Mouse (Mus musculus) cortical plate, adult 2 months (tissue): Measurements from ENCODE around the gene Npas3. TPM values are rescaled to one million over a fixed set of nuclear protein-coding genes. Genes with fewer than 3 reads are reported as not detected.
A peak's percentile ranks its signal among the peaks of the same experiment; 100 is the strongest.

Experiments
- H3K27ac ChIP-seq: fragments of 200-500 bp; 2 replicates; pipeline ENCODE4 v1.5.1; 2012; ENCODE audit warnings: low read length, control low read depth, inconsistent platforms; ENCODE audit not compliant: insufficient read depth
- H3K4me1 ChIP-seq: fragments of 200-500 bp; 2 replicates; pipeline ENCODE4 v1.6.1; 2011; ENCODE audit warnings: low read length; ENCODE audit not compliant: control insufficient read depth, insufficient read depth
- H3K4me3 ChIP-seq: fragments of 200-500 bp; 2 replicates; pipeline ENCODE4 v1.5.1; 2011; ENCODE audit warnings: mild to moderate bottlenecking, low read length, control low read depth; ENCODE audit not compliant: insufficient read depth
- CTCF ChIP-seq: fragments of 200-500 bp; IDR thresholded peaks from 2 replicates; pipeline ENCODE4 v1.5.1; 2011; ENCODE audit warnings: mild to moderate bottlenecking, control low read depth, low read length; ENCODE audit not compliant: insufficient read depth; ENCODE audit errors: extremely low read depth
- POLR2A ChIP-seq: fragments of 200-500 bp; IDR thresholded peaks from 2 replicates; pipeline ENCODE4 v1.6.1; 2011; ENCODE audit warnings: mild to moderate bottlenecking, low read length, control low read depth; ENCODE audit not compliant: insufficient read depth; ENCODE audit errors: extremely low read depth
- polyA plus RNA-seq: library from polyadenylated mRNA; depleted of rRNA; stranded (reverse); fragments of >200 nt; gene quantifications from 2 replicates; pipeline ENCODE4 v1.2.3, GENCODE M21; 2012

The Npas3 gene
- polyA plus RNA-seq, 1 experiment: 7.9 TPM

DNA sequence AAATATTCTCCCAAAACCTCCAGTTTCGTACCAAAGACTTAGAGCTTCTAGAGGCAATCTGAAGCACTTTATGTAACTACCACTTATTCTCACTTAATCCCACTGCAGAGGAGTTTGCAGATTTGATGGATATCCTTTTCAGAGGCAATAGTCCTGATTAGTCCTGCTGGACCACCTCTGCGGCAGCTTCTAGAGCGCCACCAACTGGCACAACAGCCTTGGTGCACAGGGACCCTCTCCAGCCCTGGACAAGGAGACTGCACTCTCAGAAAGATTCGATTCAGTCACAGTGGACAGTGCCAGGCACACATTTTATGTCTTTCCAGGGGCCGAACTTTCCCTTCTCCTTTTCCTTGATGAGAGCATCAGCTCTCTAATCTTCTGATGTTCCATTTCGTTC lies 471.4 kb downstream of the Npas3 start:
- no peaks in the 10 kb centered on the region for H3K4me1 ChIP-seq
- H3K27ac ChIP-seq: no peak overlapping the region

DNA sequence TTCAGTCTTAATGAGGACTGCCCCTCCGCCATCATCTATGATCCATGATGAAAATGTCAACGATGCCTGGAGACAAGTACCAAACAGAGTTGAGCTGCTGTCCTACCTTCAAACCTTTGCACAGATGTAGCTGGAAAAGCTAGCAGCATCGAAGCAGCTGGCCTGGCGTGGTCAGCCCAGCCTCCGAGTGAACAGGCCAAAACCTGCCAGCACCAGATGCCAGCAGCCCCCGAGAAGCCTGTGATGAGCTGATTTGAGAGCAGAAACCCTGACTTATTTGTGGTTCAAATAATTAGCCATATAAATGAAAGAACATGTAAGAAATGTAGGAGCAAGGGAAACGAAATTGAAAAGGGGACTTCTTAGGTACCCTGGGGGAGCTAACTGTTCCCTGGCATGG lies 473.7 kb downstream of the Npas3 start:
- no peak for TF ChIP-seq CTCF
- H3K4me1 ChIP-seq: no peaks in the 10 kb centered on the region
- no peak overlapping the region for H3K4me3 ChIP-seq
- H3K27ac ChIP-seq: no peak overlapping the region

More for the DNA sequence above, 471.4 kb downstream of the Npas3 start:
- no peak overlapping the region for H3K4me3 ChIP-seq
- TF ChIP-seq POLR2A: no peak
- peak; percentile 39 for TF ChIP-seq CTCF

DNA sequence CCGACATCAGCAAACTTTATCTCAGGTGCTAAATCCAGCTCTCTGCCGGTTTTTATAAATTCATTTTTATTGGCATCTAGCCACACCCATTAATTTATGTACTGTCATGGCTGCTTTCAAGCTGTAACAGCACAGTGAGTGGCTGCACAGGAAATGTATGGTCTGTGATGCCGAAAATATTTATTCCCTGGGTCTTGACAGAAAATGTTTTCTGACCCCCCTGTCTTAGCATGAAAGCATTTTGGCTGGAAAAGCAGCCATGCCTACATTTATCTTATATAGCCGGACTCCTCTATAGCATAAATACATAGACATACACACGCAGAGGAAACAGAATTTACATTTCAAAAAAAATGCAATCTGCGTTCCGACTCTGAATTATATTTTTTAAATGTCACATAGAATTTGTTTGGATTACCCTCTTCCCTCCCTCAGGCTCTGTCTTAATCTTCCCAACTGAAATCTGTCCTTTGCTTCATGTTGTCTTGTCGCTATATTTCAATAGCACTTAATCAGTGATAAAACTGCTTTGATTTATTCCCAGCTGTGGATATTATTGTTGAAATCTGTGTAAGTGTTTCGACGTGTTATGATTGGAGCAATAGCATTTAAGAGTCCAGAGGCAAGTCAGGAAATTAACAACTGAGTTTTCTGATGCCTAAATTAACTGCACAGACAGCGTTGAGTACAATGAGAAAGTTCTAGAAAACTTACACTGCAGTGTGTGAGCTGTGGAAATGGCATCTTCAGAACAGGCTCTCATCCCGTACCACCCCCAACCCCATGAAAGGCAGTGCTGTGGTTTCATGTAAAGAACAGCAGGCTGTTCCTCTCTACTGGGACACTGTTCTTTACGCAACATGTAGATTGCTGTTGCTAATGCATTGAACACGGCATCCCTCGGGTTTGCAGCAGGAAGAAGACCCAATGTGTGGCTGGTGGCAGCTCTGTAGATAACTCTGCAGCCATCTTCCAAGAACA lies 474.5 kb downstream of the Npas3 start:
- H3K4me1 ChIP-seq: no peaks in the 10 kb centered on the region
- H3K27ac ChIP-seq: no peak overlapping the region
- TF ChIP-seq CTCF (no peak), POLR2A (no peak)
- H3K4me3 ChIP-seq: no peak overlapping the region

DNA sequence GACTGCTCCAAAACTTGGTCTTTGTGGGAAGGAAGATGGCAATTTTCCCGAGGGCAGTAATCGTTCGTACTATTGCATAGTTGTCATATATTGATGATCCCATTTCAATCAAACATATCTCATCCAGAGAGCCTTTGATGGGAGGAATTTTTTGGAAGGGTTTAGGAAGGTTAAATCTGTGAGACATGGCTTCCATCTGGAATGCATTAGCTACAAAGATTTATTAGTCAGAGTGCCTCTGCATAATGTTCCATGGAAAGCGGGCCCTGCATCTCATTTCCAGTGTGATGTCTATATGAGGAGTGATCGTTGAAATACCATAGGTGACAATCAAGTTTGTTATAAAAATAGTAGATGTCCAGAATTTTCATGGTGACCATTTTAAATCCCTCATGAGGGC lies 480.8 kb downstream of the Npas3 start:
- no peaks in the 10 kb centered on the region for H3K4me1 ChIP-seq
- H3K27ac ChIP-seq: no peak overlapping the region
- no peak for TF ChIP-seq POLR2A
- no peak overlapping the region for H3K4me3 ChIP-seq

GRCm38 (mm10) chr12:53738549-53739292 lies 490.2 kb downstream of the Npas3 start:
- Histone ChIP-seq H3K27ac (no peak overlapping the region), H3K4me1 (no peaks in the 10 kb centered on the region), H3K4me3 (no peak overlapping the region)
- TF ChIP-seq POLR2A (no peak), CTCF (no peak)

DNA sequence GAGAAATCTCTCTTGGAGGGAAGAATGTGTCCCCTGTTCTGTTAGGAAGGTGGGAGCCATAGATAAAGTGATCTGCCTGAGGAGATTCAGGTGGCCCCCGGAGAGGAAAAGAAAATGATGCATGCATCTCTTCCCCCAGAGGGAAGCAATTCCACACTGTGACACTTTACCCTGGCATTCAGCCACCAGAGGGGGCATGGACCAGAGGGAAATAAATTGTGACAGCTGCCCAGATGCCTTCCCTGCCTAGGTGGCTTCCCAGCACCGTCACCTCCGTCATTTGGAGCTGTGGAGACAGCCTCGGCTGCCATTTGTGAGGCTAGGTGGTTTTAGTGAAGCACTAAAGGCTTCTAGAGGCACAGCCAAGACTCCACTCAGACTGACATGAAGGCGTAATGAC lies 498.2 kb downstream of the Npas3 start:
- Histone ChIP-seq H3K4me3 (no peak overlapping the region), H3K27ac (no peak overlapping the region), H3K4me1 (no peaks in the 10 kb centered on the region)
- TF ChIP-seq CTCF: no peak
- no peak for TF ChIP-seq POLR2A

GRCm38 (mm10) chr12:53749375-53749774 lies 500.9 kb downstream of the Npas3 start:
- TF ChIP-seq POLR2A (no peak), CTCF (no peak)
- Histone ChIP-seq H3K4me3 (no peak overlapping the region), H3K4me1 (peaks cover 4% of the 10 kb centered on the region), H3K27ac (no peak overlapping the region)

GRCm38 (mm10) chr12:53752281-53753072 lies 504.0 kb downstream of the Npas3 start:
- peaks cover 4% of the 10 kb centered on the region for H3K4me1 ChIP-seq
- no peak overlapping the region for H3K4me3 ChIP-seq
- peak overlapping the region; percentile 50; the same call in 1 of the 2 replicates for H3K27ac ChIP-seq
- TF ChIP-seq POLR2A: no peak
- no peak for TF ChIP-seq CTCF

DNA sequence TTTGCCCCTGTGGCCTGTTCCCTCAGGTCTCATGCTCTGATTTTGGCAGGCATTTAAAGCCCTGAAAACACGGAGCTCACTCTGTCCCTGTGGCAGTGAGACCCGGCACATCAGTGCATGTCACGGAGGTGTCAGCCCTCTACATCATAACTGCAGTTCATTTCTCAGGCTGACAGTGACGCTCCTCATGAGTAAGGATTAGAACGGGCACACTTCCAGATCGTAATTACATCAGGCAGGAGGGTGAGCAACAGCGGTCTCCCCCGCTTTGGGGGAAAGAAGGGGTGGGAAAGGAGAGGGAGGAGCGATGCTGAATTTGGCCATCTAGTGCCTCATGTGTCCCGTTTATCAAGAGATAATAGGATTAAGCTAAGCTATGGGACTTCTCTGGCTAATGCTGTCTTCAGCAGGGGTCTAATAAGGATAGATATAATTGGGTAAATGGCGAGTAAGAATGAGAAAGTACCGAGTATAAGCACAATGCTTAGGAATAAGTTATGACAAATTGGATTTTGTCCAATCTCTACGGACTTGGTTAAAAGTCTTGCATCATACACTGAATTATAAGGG lies 505.0 kb downstream of the Npas3 start:
- TF ChIP-seq CTCF (no peak), POLR2A (no peak)
- H3K27ac ChIP-seq: peak overlapping the region; percentile 50
- H3K4me1 ChIP-seq: peaks cover 4% of the 10 kb centered on the region
- H3K4me3 ChIP-seq: no peak overlapping the region
